ENCODE assay signal across 1 mouse cellular context in the genomic region with DNA sequence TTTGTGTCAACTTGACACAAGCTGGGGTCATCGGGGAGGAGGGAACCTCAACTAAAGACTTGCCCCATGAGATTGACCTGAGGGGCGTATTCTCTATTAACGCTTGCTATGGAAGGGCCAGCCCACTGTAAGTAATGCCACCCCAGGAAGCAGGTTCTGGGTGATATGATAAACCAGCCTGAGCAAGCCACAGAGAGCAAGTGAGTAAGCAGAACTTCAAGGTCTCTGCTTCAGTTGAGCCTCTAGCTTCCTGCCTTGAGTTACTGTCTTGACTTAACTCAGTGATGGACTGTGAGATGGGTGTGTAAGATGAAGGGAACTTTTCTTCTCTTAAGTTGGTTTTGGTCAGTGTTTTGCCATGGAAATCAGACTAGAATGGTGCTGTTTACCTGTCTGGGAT.
TF ChIP-seq lines count a peak whose summit lies in the region.

No protein-coding gene starts in this region.

TF ChIP-seq in MEL, 35 proteins besides CTCF, POLR2A, EP300 and RAD21 (continued from another document):
- peak; percentile 77 for TF ChIP-seq ETS1 (IDR thresholded peaks at IDR 0.05; ENCODE audit: low read depth, low read length)
